Mouse (Mus musculus): ENCODE measurements around the gene Uvrag. TPM values are rescaled to one million over a fixed set of nuclear protein-coding genes. Genes with fewer than 3 reads are reported as not detected.
A peak's percentile ranks its signal among the peaks of the same experiment; 100 is the strongest.

The Uvrag gene
- 10 to 100 TPM; 50.2 to 54.0 TPM for total RNA-seq (2021)

DNA sequence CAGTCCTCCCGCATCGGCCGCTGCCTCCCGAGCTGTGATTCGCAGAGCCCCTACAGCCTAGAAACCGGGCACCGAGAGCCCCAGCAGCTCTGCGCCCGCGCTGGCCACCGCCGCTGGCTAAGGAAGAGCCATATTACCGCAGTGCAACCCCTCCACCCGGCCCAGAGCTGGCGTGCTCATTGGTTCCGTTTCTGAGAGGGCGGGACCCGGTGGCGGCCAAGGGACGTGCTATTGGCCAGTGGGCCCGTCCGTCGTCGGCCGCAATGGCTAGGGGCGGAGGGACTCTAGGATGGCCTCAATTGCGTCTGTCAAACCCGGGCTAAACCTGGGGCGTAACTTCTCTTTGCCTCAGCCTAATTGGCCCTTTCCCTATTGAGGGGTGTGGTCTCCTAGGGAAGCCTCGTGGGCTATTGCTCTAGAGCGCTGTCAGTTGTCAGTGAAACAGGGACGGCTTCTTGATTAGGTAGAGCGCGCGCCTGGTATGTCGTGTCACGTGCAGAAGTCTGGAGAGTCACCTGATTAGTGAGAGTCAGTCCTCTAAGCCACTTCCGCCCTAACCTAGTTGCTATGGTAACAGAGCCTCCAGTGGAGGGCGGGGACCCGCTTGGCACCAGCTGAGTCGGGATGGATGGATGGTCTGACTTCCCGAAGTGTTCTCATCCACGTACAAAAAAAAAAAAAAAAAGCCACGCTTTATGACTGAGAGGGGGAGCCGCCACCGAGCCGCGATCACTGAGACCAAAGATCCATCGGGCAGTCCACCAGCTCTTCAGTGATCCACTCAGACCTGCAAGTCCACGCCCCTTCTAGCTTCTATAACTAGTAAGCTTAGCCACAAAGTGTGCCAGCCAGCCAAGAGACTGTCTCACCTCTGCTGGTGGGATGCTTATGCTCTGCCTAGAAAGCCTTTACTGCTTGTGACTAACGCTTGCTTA is at the start of gene Uvrag:
Gene Uvrag, minus strand, starts transcription at position 158 of the 935 bp plus-strand sequence.
- peak; percentile 99 to 100 for DNase-seq (ENCODE audit: low spot score in 2 of 2)
- intact Hi-C loops (cut with DNase I): no loop called here

DNA sequence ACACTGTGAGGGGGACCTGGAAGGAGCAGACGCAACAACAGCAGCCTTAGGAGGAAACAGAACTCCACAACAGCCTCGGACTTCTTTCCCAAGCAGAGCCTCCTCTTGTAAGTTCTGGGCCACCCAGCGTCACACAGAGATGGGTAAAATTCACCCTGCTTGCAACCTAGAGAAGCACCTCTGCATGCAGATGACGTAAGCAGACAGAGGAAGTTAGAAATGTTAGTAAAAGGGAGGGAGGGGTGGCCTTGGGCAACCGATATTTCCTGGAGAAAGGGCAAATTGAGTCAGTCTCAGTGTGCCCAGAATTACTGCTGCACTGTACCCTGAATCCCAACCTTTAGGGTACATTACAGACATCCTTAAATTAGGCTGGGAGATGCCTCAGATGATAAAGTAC is 48.9 kb upstream of the Uvrag start:
- DNase-seq (ENCODE audit: low spot score in 2 of 2): no peak
- intact Hi-C loops (cut with DNase I): no loop called here

- no peak for DNase-seq (ENCODE audit: low spot score in 2 of 2)
- intact Hi-C loops (cut with DNase I): no loop called here
Observed at GRCm38 (mm10) chr7:99188630-99189029, 47.7 kb upstream of the Uvrag start.

GRCm38 (mm10) chr7:99187451-99187850 is 46.5 kb upstream of the Uvrag start:
- no peak for DNase-seq (ENCODE audit: low spot score in 2 of 2)
- intact Hi-C loops (cut with DNase I): no loop called here

GRCm38 (mm10) chr7:99185405-99185804 is 44.5 kb upstream of the Uvrag start:
- intact Hi-C loops (cut with DNase I): no loop called here
- DNase-seq (ENCODE audit: low spot score in 2 of 2): no peak

GRCm38 (mm10) chr7:99183751-99184150 is 42.8 kb upstream of the Uvrag start:
- intact Hi-C loops (cut with DNase I): loop anchor here (5.0 kb wide), 1 partner anchor 69 kb away; no protein-coding TSS in a partner anchor

DNA sequence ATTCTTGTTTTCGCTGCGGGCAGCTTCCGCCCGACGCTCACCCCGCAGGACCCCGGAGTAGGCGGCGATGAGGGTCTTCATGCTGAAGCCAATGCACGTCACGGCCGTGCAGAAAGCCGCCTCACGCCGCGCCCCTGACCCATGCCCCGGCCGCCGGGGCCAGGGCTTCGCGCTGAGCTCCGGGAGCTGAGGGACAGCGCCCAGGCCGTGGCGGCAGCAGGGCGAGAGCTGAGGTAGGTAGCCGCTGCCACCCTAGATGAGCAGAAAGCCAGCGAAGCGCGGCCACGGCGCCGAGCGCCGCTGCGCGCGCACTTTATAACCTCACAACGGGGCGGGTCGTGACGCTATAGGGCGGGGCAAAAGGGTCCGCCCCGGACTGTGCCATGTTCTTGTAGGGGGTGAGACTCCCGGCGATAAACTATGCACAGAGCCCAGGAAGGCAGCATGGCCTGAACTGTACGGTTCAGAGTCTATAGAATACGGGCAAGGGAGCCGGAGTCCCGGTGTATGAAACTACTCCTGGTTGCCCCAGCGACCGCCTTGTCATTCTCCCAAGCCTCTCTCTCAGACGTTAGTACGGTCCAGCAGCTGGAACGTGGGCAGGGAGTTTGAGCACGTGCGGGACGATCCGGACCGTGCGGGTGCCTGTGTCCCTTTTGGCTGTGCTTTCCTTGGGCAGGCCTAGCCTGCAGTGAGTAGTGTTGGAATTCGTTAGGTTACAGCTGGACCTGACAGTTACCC is 41.7 kb upstream of the Uvrag start, which contains the start of gene Dgat2:
Gene Dgat2, minus strand, starts transcription at position 288 of the 741 bp plus-strand sequence.
- peak; percentile 94 for DNase-seq (ENCODE audit: low spot score in 2 of 2)
- intact Hi-C loops (cut with DNase I): loop anchor here (5.0 kb wide), 1 partner anchor 70 kb away; no protein-coding TSS in a partner anchor

More at GRCm38 (mm10) chr7:99183751-99184150, 42.8 kb upstream of the Uvrag start:
- DNase-seq (ENCODE audit: low spot score in 2 of 2): no peak

DNA sequence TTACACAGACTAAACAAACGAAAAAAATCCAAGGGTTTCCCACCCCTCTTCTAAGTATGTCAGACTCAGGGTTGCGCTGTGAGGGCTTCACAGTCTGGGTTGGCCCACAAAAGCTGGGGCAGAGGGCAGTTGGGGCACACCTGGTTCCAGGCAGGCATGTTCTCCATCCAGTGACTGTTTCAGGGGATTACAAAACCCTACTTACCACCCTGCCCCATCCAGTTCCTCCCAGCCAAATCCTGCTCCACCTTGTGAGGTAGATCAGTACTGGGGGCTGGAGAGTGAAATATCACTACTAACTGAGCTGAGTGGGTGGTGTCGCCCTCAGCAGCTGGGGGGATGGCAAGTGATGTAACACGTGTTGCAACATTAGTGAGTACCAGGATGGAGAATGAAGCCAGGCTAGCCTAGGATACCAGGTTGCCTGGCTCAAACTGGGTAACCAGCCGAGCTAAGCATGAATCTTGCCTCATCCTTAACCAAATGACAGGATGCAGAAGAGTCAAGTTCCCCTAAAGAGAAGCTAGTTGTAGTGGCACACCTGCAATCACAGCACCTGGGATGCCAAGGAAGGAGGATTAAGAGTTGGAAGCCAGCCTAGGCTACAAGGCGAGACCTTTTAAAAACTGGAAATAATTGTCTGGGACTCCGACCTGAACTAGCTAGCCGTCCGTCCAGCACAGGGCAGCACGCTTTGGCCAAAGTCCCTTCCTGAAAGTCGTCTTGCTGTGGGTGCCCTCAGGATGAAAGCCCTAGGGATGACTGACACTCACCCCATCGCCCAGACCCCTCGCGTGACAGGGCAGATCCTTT is 40.9 kb upstream of the Uvrag start:
- intact Hi-C loops (cut with DNase I): loop anchor here (5.0 kb wide), 1 partner anchor 70 kb away; no protein-coding TSS in a partner anchor
- peak in 1 of 2 experiments; percentile 50 for DNase-seq (ENCODE audit: low spot score in 2 of 2)

GRCm38 (mm10) chr7:99180162-99180561 is 39.2 kb upstream of the Uvrag start:
- DNase-seq (ENCODE audit: low spot score in 2 of 2): no peak
- intact Hi-C loops (cut with DNase I): loop anchor here (5.0 kb wide), 1 partner anchor 72 kb away; no protein-coding TSS in a partner anchor

- intact Hi-C loops (cut with DNase I): no loop called here
- no peak for DNase-seq (ENCODE audit: low spot score in 2 of 2)
Observed at GRCm38 (mm10) chr7:99179271-99179670, 38.3 kb upstream of the Uvrag start.

DNA sequence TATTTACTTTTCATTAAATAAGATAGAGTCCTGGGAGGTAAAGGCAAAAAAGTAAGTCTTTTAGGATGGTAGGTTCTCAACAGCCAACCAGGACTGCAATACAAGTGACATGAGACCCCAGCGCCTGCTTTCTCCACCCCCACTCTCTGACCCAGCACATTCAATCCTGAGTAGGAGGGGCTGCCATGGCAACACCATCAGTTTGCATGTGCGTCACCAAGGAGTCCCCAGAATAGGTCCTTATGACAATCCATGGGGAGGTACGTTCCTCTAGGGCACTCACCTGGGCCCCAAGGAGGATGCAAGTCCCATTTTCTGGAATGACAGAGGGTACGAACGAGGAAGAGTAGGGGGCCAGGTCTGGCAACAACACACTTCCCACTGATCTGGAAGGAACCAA is 36.4 kb upstream of the Uvrag start:
- DNase-seq (ENCODE audit: low spot score in 2 of 2): no peak
- intact Hi-C loops (cut with DNase I): no loop called here

DNA sequence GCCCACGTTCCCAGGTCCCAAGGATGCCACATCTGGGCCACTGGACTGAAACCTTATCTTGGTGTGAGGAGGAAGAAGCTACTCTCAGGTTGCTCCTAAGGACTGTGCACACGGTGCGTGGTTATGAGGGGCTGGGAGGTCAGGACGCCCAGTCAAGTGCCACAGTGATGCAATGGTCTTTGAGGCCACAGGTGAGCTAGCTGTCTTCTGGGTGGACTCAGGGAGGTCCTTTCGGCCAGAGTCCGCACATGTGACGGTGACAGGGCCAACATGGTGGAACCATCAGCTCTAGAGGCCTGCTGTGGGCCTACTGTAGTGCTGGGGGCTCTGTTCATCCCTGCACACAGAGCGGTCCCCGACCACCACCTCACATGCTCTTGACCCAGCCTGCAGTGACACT is 34.7 kb upstream of the Uvrag start:
- DNase-seq (ENCODE audit: low spot score in 2 of 2): no peak
- intact Hi-C loops (cut with DNase I): no loop called here

GRCm38 (mm10) chr7:99175118-99175517 is 34.2 kb upstream of the Uvrag start:
- no peak for DNase-seq (ENCODE audit: low spot score in 2 of 2)
- intact Hi-C loops (cut with DNase I): no loop called here

- no peak for DNase-seq (ENCODE audit: low spot score in 2 of 2)
- intact Hi-C loops (cut with DNase I): no loop called here
Observed at GRCm38 (mm10) chr7:99174006-99174405, 33.1 kb upstream of the Uvrag start.

DNA sequence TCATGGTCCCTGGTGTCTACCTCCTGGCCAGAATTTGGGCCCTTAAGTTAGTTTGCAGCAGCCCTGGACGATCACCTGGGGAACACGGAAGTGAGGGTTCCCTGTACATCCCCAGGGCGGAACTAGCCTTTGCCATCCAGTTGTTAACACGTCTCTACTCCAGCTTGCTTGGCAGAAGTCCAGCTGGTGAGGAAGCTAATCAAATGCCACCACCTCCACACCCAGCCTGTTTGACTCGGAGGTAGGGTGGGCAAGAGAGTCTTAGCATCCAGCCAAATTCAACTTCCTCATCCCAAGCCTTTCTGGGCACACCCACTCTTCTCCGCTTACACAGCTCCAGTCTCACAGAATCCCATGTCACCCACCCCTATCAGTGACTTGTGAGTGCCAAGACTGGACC is 32.0 kb upstream of the Uvrag start:
- no peak for DNase-seq (ENCODE audit: low spot score in 2 of 2)
- intact Hi-C loops (cut with DNase I): no loop called here

DNA sequence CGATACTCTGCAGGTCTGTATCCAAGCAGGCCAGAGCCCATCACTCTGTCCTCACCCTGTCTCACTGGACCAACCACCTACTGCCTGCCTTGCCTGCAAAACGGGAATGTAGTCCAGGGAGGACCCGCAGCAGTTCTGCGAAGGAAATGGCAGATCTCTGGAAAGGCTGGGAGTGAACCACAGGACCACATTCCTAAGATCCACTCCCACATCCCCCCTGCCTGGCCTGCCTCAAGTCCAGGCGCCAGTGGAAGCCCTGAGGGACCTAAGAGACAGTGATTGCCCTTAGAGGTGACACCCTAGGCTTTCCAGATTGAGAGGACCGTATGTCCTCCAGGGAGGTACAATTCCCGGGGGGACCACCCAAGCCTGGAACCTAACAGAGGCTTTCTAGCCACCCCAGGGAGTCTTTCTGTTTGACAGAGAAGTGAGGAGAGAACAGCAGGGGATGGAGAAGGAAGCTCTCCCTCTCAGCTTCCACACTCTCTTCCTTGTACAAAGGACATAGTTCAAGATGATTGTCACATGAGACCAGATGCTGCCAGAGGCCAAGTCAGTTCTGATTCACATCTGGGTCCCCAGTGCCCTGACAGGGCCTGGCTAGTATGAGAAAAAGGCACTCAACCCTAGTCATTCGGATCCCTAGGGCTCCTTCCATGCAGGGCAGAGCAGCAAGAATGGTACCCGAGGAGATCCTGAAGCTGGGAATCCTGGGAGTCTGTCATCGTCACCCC is 31.0 kb upstream of the Uvrag start:
- intact Hi-C loops (cut with DNase I): no loop called here

DNA sequence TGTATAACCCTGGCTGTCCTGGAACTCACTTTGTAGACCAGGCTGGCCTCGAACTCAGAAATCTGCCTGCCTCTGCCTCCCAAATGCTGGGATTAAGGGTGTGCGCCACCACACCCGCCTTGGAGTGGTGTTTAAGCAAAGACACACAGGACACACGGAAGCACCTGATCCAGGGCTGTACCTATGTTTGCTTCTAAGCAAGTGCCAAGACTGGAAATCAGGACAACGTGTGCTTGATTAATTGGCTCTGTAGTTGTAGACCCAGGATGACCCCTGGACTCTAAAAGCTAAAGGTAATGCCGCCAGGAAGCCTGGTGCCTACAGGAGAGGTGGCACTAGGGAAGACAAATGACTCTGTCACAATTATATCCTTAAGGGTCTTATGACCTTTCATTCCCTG is 29.6 kb upstream of the Uvrag start:
- intact Hi-C loops (cut with DNase I): no loop called here

More for the DNA sequence above, 31.0 kb upstream of the Uvrag start:
- no peak for DNase-seq (ENCODE audit: low spot score in 2 of 2)

DNA sequence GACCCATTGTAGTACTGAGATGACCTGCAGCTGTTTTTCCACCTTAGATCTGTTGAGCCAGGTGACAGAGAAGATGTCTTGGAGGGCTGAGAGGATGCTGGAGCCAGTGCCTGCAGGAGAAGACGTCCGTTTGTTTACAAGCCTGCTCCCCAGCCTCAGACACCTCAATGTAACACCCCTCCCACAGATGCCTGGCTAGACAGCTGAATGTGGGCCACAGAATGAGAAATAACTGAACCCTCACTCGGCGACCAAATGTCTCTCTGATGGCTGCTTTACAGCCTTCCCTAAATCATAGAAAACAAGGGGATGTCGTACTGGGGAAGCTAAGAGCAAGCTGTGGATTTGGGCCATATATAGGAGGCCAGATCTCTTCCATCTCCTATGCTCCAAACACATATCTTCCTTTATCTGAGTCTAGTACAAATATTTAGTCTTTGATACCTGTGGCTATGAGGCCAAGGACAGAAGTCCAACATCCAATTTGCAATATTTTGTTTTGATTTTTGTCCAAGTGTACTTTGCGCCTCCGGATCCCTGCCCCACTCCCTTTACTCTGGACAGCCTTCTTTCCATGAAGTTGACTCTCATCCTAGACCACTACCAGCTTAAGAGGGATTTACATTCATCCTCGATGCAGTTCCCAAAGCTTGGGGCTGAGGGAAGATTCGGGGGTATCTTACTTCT is 28.9 kb upstream of the Uvrag start:
- intact Hi-C loops (cut with DNase I): loop anchor here (5.0 kb wide), 1 partner anchor 82 kb away; no protein-coding TSS in a partner anchor
- DNase-seq (ENCODE audit: low spot score in 2 of 2): no peak

More for the DNA sequence above, 29.6 kb upstream of the Uvrag start:
- no peak for DNase-seq (ENCODE audit: low spot score in 2 of 2)
